Mouse (Mus musculus): ENCODE measurements at regions not wholly inside any gene's neighbourhood (a gene's known extent, or its start where the extent isn't known, plus 50 kb on each side); places are given as distances from the start of the nearest gene placed in this dataset.

DNA sequence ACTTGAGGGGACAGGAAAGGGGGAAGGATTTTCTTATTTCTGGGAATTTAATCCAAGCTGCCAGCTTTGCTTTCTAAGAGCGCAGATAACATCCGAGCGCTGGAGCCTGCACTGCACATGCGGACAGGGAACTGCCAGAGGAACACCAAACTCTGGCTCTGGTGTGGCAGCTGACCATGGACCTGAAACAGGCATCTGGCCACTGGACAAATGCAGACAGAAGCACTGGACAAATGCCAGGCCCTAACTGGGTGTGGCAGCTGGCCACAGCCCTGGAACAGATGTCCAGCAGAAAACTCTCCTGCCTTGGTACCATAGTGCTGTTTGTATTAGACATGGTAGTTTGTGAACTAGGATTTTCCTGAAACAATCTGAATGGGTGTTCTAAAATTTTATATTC lies 315.2 kb upstream of the Sox11 start:
- TF ChIP-seq POLR2A (IDR thresholded peaks at IDR 0.05; ENCODE audit: insufficient read depth, low read depth, low read length) (no peak), CTCF (IDR thresholded peaks at IDR 0.05; ENCODE audit: insufficient read depth, low read depth, low read length) (no peak)

Data from olfactory bulb, adult 2 months (tissue).